Mouse (Mus musculus): ENCODE data around the gene Olfr1219. TPM values are rescaled to one million over a fixed set of nuclear protein-coding genes. Genes with fewer than 3 reads are reported as not detected.

Olfr1219 gene
- polyA plus RNA-seq, 1 experiment from 2014 or later = not detected

Other genes starting within 250 kb of the Olfr1219 start
- not detected in 2 replicates for gene Olfr1204, start 234.2 kb downstream of the Olfr1219 start, polyA plus RNA-seq (2014; fragmentation: Nextera tagmentation; extraction: Ambion mirVana)
- gene Olfr1206, start 220.3 kb downstream of the Olfr1219 start, polyA plus RNA-seq (2014; fragmentation: Nextera tagmentation; extraction: Ambion mirVana) = not detected in 2 replicates
- not detected in 2 replicates for gene Olfr1208, start 181.2 kb downstream of the Olfr1219 start, polyA plus RNA-seq (2014; fragmentation: Nextera tagmentation; extraction: Ambion mirVana)
- gene Olfr1209, start 168.4 kb downstream of the Olfr1219 start, polyA plus RNA-seq (2014; fragmentation: Nextera tagmentation; extraction: Ambion mirVana) = not detected in 2 replicates
- gene Olfr1211, start 145.4 kb downstream of the Olfr1219 start, polyA plus RNA-seq (2014; fragmentation: Nextera tagmentation; extraction: Ambion mirVana) = not detected in 2 replicates
- not detected in 2 replicates for gene Olfr1212, start 129.5 kb downstream of the Olfr1219 start, polyA plus RNA-seq (2014; fragmentation: Nextera tagmentation; extraction: Ambion mirVana)
- gene Gm13762, start 103.2 kb downstream of the Olfr1219 start, polyA plus RNA-seq (2014; fragmentation: Nextera tagmentation; extraction: Ambion mirVana) = not detected in 2 replicates
- not detected in 2 replicates for gene Olfr1214, start 90.9 kb downstream of the Olfr1219 start, polyA plus RNA-seq (2014; fragmentation: Nextera tagmentation; extraction: Ambion mirVana)
- not detected in 2 replicates for gene Olfr1215, start 76.5 kb downstream of the Olfr1219 start, polyA plus RNA-seq (2014; fragmentation: Nextera tagmentation; extraction: Ambion mirVana)
- gene Olfr1216, start 65.2 kb downstream of the Olfr1219 start, polyA plus RNA-seq (2014; fragmentation: Nextera tagmentation; extraction: Ambion mirVana) = not detected in 2 replicates
- not detected in 2 replicates for gene Olfr1217, start 51.4 kb downstream of the Olfr1219 start, polyA plus RNA-seq (2014; fragmentation: Nextera tagmentation; extraction: Ambion mirVana)
- gene Olfr1218, start 22.3 kb downstream of the Olfr1219 start, polyA plus RNA-seq (2014; fragmentation: Nextera tagmentation; extraction: Ambion mirVana) = not detected in 2 replicates
- gene Olfr1220, start 23.3 kb upstream of the Olfr1219 start, polyA plus RNA-seq (2014; fragmentation: Nextera tagmentation; extraction: Ambion mirVana) = not detected in 2 replicates
- gene Olfr1221, start 33.8 kb upstream of the Olfr1219 start, polyA plus RNA-seq (2014; fragmentation: Nextera tagmentation; extraction: Ambion mirVana) = not detected in 2 replicates
- not detected in 2 replicates for gene Olfr1222, start 49.5 kb upstream of the Olfr1219 start, polyA plus RNA-seq (2014; fragmentation: Nextera tagmentation; extraction: Ambion mirVana)
- gene Olfr1223, start 68.0 kb upstream of the Olfr1219 start, polyA plus RNA-seq (2014; fragmentation: Nextera tagmentation; extraction: Ambion mirVana) = not detected in 2 replicates
- gene Olfr1224-ps1, start 80.6 kb upstream of the Olfr1219 start, polyA plus RNA-seq (2014; fragmentation: Nextera tagmentation; extraction: Ambion mirVana) = not detected in 2 replicates
- gene Olfr1225, start 91.2 kb upstream of the Olfr1219 start, polyA plus RNA-seq (2014; fragmentation: Nextera tagmentation; extraction: Ambion mirVana) = not detected in 2 replicates
- not detected in 2 replicates for gene Olfr1226, start 116.5 kb upstream of the Olfr1219 start, polyA plus RNA-seq (2014; fragmentation: Nextera tagmentation; extraction: Ambion mirVana)
- not detected in 2 replicates for gene Olfr1228, start 170.5 kb upstream of the Olfr1219 start, polyA plus RNA-seq (2014; fragmentation: Nextera tagmentation; extraction: Ambion mirVana)
- gene Olfr1229, start 204.5 kb upstream of the Olfr1219 start, polyA plus RNA-seq (2014; fragmentation: Nextera tagmentation; extraction: Ambion mirVana) = not detected in 2 replicates
- gene Olfr1230, start 213.8 kb upstream of the Olfr1219 start, polyA plus RNA-seq (2014; fragmentation: Nextera tagmentation; extraction: Ambion mirVana) = not detected in 2 replicates
- not detected in 2 replicates for gene Olfr1231, start 223.6 kb upstream of the Olfr1219 start, polyA plus RNA-seq (2014; fragmentation: Nextera tagmentation; extraction: Ambion mirVana)
- not detected in 2 replicates for gene Olfr1232, start 246.2 kb upstream of the Olfr1219 start, polyA plus RNA-seq (2014; fragmentation: Nextera tagmentation; extraction: Ambion mirVana)